Mouse (Mus musculus): ENCODE results near the gene Lhx5.

GRCm38 (mm10) chr5:120487844-120488243 is 56.3 kb downstream of the Lhx5 start:
- no peak for TF ChIP-seq CTCF (IDR thresholded peaks at IDR 0.05; ENCODE audit: extremely low read depth, insufficient read depth, insufficient read length, insufficient replicate concordance)
- TF ChIP-seq POLR2A (IDR thresholded peaks at IDR 0.05; ENCODE audit: low read depth, low read length): no peak

All from spleen, adult 2 months (tissue).